Mouse (Mus musculus) thymus, adult 2 months (tissue): ENCODE measurements around the gene Ap1g1.
"Not testable (repeated sequence)": the region's sequence is repeated elsewhere in the genome, so short reads cannot be mapped to it uniquely, and the experiment has no call there.

Source experiments
- CTCF ChIP-seq: fragments of 200-500 bp; IDR thresholded peaks from 2 replicates; pipeline ENCODE4 v1.5.1; 2012; ENCODE audit warnings: mild to moderate bottlenecking, control low read depth, low read length, moderate library complexity, borderline replicate concordance; ENCODE audit not compliant: control insufficient read depth, poor library complexity, insufficient read depth; ENCODE audit errors: extremely low read depth
- POLR2A ChIP-seq: fragments of 200-500 bp; IDR thresholded peaks from 2 replicates; pipeline ENCODE4 v1.6.1; 2012; ENCODE audit warnings: mild to moderate bottlenecking, low read length, control low read depth, moderate library complexity; ENCODE audit not compliant: control insufficient read depth, poor library complexity, insufficient read depth; ENCODE audit errors: extremely low read depth

GRCm38 (mm10) chr8:109755554-109755953 is 22.8 kb upstream of the Ap1g1 start:
- TF ChIP-seq CTCF, POLR2A: not testable (repeated sequence)
